Mouse (Mus musculus): ENCODE data around the gene Klhl25. TPM values are rescaled to one million over a fixed set of nuclear protein-coding genes. Genes with fewer than 3 reads are reported as not detected.
A peak's percentile ranks its signal among the peaks of the same experiment; 100 is the strongest.

Klhl25 gene
- total RNA-seq (2014; rRNA removed) (37.0 and 41.2 TPM in 2 replicates), polyA plus RNA-seq (2015; fragmentation: Nextera tagmentation; extraction: Ambion mirVana) (16.6 and 18.5 TPM in 2 replicates)

DNA sequence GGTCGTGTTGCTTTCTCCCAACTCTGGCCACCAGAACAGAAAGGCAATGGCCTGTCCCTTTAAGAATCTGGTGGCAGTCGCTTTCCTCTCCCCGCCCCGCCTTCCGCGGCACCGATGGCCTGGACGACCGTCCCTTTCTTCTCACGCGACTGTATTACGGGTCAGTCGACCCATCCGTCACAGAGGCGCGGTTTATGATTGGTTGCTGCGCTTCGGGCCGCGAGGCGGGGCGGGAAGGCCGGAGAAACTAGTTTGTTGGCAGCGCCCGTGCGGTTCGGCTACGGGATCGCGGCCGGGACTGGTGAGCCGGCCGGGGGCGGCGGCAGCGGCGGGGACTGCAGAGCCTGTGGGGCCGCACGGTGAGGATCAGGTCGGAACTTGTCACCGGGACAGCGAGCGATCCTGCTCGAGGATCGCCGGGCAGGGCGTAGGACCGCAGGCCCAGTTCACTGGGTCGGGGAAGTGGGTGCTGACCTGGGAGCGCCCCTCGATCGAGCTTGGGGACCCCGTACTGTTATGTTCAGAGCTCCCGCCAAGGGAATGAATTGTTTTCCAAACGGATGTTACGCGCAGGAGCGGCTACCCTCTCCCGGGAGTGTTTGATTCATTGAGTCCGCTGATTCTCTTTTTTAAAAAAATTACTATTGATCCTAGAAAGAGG, at the start of gene Klhl25:
TSS of gene Klhl25 (plus strand) at position 196 of the 661 bp plus-strand sequence.
- WGBS = under 1% methylated on average over 60 of the region's 60 CpGs
- Histone ChIP-seq H3K36me3 (ENCODE audit: insufficient read depth) (no peaks in the 10 kb centered on the region), H3K4me1 (ENCODE audit: insufficient read depth) (peaks cover 23% of the 10 kb centered on the region), H3K9ac (peak within 1 kb of the TSS; percentile 77), H3K4me3 (ENCODE audit: low read depth, low read length) (peak within 1 kb of the TSS; percentile 84), H3K4me2 (ENCODE audit: low read depth) (peak within 1 kb of the TSS; percentile 87), H3K9me3 (ENCODE audit: low read length) (no peaks in the 10 kb centered on the region), H3K27me3 (ENCODE audit: insufficient read depth, low read length) (no peaks in the 10 kb centered on the region), H3K27ac (ENCODE audit: low read depth, low read length) (peak within 1 kb of the TSS; percentile 81)
- ATAC-seq = peak; percentile 97
- DNase-seq = peak; percentile 97
- no peak for TF ChIP-seq CTCF (IDR thresholded peaks at IDR 0.05; ENCODE audit: low read depth)

DNA sequence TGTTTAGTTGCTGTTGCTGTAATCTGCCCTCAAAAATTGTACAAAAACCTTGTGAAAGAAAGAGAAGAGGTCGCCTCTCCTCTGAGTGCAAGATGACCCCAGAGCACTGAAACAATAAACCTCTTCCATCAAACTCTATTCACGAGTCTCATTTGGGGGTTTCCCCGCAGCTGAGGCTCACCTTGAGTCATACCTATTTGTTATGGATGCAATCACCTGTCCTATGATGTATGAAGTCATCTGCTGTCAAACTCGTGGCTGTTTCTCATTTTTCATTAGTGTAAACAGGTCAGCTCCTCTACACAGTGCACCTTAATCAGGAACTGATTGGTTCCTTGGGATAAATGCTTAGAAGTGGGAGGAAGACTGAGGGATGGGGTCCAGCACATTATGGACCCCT, 47.6 kb upstream of the Klhl25 start:
- H3K4me1 ChIP-seq (ENCODE audit: insufficient read depth) = no peaks in the 10 kb centered on the region
- no peak for ATAC-seq

DNA sequence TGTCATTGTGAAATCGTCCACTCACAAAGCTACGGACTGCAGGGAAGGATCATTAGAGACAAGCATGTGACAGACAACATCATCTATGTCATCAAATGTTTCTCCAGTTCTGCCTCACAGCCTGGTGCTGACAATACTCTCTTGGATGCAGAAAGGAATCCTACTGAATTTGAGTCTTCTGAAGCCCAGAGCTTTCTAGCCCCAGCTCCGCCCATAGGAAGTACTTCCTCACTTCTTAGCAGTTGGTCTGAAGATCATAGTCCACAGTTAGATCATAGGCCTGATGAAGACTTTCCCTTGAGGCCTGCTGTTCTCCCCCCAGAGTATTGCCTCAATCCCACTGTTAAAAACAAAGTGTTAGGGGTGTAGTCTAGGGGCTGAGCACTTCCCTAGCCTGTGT, 47.1 kb upstream of the Klhl25 start:
- WGBS = 93% methylated on average over 3 of the region's 3 CpGs
- Histone ChIP-seq H3K36me3 (ENCODE audit: insufficient read depth) (no peaks in the 10 kb centered on the region), H3K4me2 (ENCODE audit: low read depth) (no peak overlapping the region), H3K9me3 (ENCODE audit: low read length) (no peaks in the 10 kb centered on the region), H3K9ac (no peak overlapping the region), H3K27ac (ENCODE audit: low read depth, low read length) (no peak overlapping the region), H3K27me3 (ENCODE audit: insufficient read depth, low read length) (no peaks in the 10 kb centered on the region), H3K4me1 (ENCODE audit: insufficient read depth) (no peaks in the 10 kb centered on the region), H3K4me3 (ENCODE audit: low read depth, low read length) (no peak overlapping the region)
- no peak for ATAC-seq
- TF ChIP-seq CTCF (IDR thresholded peaks at IDR 0.05; ENCODE audit: low read depth) = no peak
- DNase-seq = no peak

More for the DNA sequence above, 47.6 kb upstream of the Klhl25 start:
- no peak overlapping the region for H3K27ac ChIP-seq (ENCODE audit: low read depth, low read length)
- H3K27me3 ChIP-seq (ENCODE audit: insufficient read depth, low read length) = no peaks in the 10 kb centered on the region
- DNase-seq = no peak
- H3K9me3 ChIP-seq (ENCODE audit: low read length) = no peaks in the 10 kb centered on the region
- WGBS = 75% methylated on average over 4 of the region's 4 CpGs
- H3K4me3 ChIP-seq (ENCODE audit: low read depth, low read length) = no peak overlapping the region
- H3K4me2 ChIP-seq (ENCODE audit: low read depth) = no peak overlapping the region
- H3K9ac ChIP-seq = no peak overlapping the region
- TF ChIP-seq CTCF (IDR thresholded peaks at IDR 0.05; ENCODE audit: low read depth) = no peak
- H3K36me3 ChIP-seq (ENCODE audit: insufficient read depth) = no peaks in the 10 kb centered on the region

DNA sequence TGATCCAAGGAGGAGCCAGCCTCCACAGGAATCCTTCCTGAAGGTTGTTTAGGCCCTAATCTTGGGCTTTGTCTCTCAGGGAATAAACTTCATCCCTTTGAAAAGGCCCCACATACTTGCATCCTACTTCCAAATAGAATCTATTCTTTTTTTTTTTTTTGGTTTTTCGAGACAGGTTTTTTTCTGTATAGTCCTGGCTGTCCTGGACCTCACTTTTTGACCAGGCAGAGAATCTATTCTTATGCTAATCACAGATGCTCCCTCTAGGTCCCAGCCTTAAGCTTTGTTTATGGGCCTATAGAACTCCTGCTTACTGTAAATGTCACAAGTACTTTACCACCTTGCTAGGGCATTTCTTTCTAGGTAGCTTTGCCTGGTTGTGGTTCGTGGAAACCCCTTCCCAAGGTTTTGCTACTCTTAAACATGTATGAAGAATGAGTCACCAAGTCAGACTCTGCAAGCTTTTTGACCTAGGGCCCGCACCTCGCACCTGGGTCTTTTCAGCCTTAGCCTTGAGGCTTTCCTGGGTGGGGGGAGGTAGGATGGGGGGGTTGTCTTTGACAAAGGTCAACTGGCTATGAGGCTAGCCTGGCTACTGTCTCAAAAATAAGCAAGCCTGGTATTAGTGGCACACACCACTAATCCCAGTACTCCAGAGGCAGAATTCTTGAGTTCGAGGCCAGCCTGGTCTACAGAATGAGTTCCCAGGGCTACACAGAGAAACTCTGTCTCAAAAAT, 46.3 kb upstream of the Klhl25 start:
- Histone ChIP-seq H3K4me1 (ENCODE audit: insufficient read depth) (no peaks in the 10 kb centered on the region), H3K4me3 (ENCODE audit: low read depth, low read length) (no peak overlapping the region), H3K9ac (no peak overlapping the region), H3K27me3 (ENCODE audit: insufficient read depth, low read length) (no peaks in the 10 kb centered on the region), H3K4me2 (ENCODE audit: low read depth) (no peak overlapping the region), H3K9me3 (ENCODE audit: low read length) (no peaks in the 10 kb centered on the region), H3K27ac (ENCODE audit: low read depth, low read length) (no peak overlapping the region), H3K36me3 (ENCODE audit: insufficient read depth) (no peaks in the 10 kb centered on the region)
- no peak for TF ChIP-seq CTCF (IDR thresholded peaks at IDR 0.05; ENCODE audit: low read depth)
- ATAC-seq (no peak), DNase-seq (no peak)
- 87% methylated on average over 5 of the region's 5 CpGs for WGBS

DNA sequence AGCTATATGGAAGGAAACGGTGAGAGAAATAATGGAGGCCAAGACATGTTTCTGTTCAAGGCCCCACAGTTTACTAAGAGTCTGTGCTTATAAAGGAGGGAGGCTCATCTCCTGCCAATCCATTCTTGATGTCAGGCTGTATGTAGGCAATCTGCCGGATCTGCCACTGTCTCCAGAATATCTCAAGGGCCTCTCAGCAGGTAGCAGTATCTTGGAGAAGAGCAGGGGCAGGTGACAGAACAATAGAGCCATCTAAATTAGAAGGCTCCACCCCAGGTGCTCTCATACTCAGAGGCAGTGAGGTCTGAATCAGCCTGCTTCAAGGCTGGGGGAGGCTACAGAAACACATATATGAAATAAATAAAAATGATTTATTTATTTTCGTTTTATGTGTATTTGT, 45.2 kb upstream of the Klhl25 start:
- Histone ChIP-seq H3K27me3 (ENCODE audit: insufficient read depth, low read length) (no peaks in the 10 kb centered on the region), H3K4me1 (ENCODE audit: insufficient read depth) (no peaks in the 10 kb centered on the region), H3K27ac (ENCODE audit: low read depth, low read length) (no peak overlapping the region), H3K36me3 (ENCODE audit: insufficient read depth) (no peaks in the 10 kb centered on the region), H3K9ac (no peak overlapping the region), H3K4me2 (ENCODE audit: low read depth) (no peak overlapping the region), H3K4me3 (ENCODE audit: low read depth, low read length) (no peak overlapping the region), H3K9me3 (ENCODE audit: low read length) (no peaks in the 10 kb centered on the region)
- TF ChIP-seq CTCF (IDR thresholded peaks at IDR 0.05; ENCODE audit: low read depth) = no peak
- WGBS = 81% methylated on average over 3 of the region's 3 CpGs
- DNase-seq (no peak), ATAC-seq (no peak)

DNA sequence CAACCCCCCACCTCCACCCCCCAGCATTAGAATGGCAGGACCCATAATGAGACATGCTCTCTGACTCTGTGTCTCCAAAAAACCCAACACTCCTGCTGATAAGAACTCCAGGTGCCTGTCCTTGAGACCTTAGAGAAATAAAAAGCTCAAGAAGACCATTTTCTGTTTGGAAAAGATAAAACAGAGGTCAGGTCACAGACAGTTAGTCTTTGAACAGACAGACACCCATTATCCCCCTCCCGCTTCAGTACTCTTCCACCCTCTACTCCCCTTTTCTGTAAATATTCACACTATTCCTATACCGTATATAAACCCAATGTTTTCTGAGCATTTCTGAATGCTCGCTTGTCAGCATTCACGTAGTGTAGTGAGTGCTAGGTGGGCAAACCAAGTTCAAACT, 41.9 kb upstream of the Klhl25 start:
- Histone ChIP-seq H3K9ac (no peak overlapping the region), H3K4me3 (ENCODE audit: low read depth, low read length) (no peak overlapping the region), H3K27ac (ENCODE audit: low read depth, low read length) (no peak overlapping the region), H3K4me2 (ENCODE audit: low read depth) (no peak overlapping the region), H3K27me3 (ENCODE audit: insufficient read depth, low read length) (no peaks in the 10 kb centered on the region), H3K36me3 (ENCODE audit: insufficient read depth) (no peaks in the 10 kb centered on the region), H3K4me1 (ENCODE audit: insufficient read depth) (no peaks in the 10 kb centered on the region), H3K9me3 (ENCODE audit: low read length) (no peaks in the 10 kb centered on the region)
- DNase-seq = no peak
- ATAC-seq = no peak
- WGBS = 49% methylated on average over 4 of the region's 4 CpGs
- no peak for TF ChIP-seq CTCF (IDR thresholded peaks at IDR 0.05; ENCODE audit: low read depth)

DNA sequence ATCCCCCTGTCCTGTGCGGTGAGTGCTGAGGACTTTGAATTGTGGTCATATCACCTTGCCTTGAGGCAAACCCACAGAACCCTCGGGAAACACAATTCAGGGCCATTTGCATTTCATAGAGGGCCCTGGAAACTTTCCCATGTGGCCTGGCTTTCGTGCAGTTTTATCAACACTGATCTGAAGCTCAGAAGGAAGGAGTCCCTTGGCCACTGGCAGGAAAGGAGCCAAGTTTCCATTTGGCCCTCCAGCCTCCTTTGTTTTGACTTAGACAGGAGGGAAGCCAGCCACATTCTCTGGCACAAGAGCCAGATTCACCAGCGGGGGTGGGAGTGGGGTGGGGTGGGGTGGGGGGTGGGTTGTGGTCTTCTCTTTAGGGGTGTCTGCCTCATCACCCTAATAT, 41.4 kb upstream of the Klhl25 start:
- Histone ChIP-seq H3K27ac (ENCODE audit: low read depth, low read length) (no peak overlapping the region), H3K9ac (no peak overlapping the region), H3K27me3 (ENCODE audit: insufficient read depth, low read length) (no peaks in the 10 kb centered on the region), H3K4me1 (ENCODE audit: insufficient read depth) (no peaks in the 10 kb centered on the region), H3K4me3 (ENCODE audit: low read depth, low read length) (no peak overlapping the region), H3K9me3 (ENCODE audit: low read length) (no peaks in the 10 kb centered on the region), H3K4me2 (ENCODE audit: low read depth) (no peak overlapping the region), H3K36me3 (ENCODE audit: insufficient read depth) (no peaks in the 10 kb centered on the region)
- ATAC-seq = 0 out of 2 replicates have a peak, but pooled peaks have one; percentile 32
- DNase-seq = peak; percentile 63
- no peak for TF ChIP-seq CTCF (IDR thresholded peaks at IDR 0.05; ENCODE audit: low read depth)
- WGBS = 15% methylated on average over 4 of the region's 4 CpGs
